Mouse (Mus musculus) layer of hippocampus, adult 18-20 months (tissue): ENCODE data around the gene Tango6. TPM values are rescaled to one million over a fixed set of nuclear protein-coding genes. Genes with fewer than 3 reads are reported as not detected.
A peak's percentile ranks its signal among the peaks of the same experiment; 100 is the strongest.
"Not testable (repeated sequence)": the region's sequence is repeated elsewhere in the genome, so short reads cannot be mapped to it uniquely, and the experiment has no call there.

Experiments
- DNase-seq, 2 experiments: peaks; one replicate each; pipeline ENCODE4 v3.0.0; 2022; ENCODE audit warnings: low spot score in 2 of 2
- total RNA-seq, 2 experiments: library from RNA; stranded (reverse); gene quantifications; 2 replicates each; pipeline ENCODE4 v1.2.3; 2021

Tango6 gene
- total RNA-seq, 2 experiments from 2014 or later = 6.6 to 6.7 TPM

GRCm38 (mm10) chr8:106871328-106871926 lies 188.6 kb downstream of the Tango6 start:
- DNase-seq = no peak

GRCm38 (mm10) chr8:106871931-106872371 lies 189.1 kb downstream of the Tango6 start:
- peak in 1 of 2 experiments; percentile 27 for DNase-seq

GRCm38 (mm10) chr8:106872454-106873034 lies 189.7 kb downstream of the Tango6 start:
- DNase-seq = no peak

GRCm38 (mm10) chr8:106880121-106880707 lies 197.3 kb downstream of the Tango6 start:
- no peak for DNase-seq

DNA sequence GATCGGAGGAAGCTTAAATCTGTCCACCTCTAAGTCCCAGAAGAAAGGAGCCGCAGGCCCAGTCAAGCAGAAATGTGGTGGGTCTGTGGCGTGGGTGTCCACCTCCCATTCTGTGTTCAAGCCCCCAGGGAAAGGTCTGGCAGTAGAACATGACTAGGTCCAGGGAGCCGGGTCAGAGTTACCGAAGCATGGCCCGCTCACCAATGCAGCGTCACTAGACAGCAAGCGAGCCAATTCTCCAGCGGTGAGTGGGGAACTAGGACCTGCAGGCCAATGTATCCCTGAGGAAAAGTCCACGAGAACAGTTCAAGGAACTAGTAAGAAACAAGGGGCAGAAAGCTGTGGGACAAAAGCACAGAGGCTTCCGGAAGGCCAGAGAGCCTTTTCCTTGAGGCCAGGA lies 201.2 kb downstream of the Tango6 start:
- DNase-seq = not testable (repeated sequence)

GRCm38 (mm10) chr8:106884826-106885400 lies 202.0 kb downstream of the Tango6 start:
- DNase-seq = not testable (repeated sequence)

GRCm38 (mm10) chr8:106887336-106888189 lies 204.7 kb downstream of the Tango6 start:
- peak; percentile 54 to 87 for DNase-seq

DNA sequence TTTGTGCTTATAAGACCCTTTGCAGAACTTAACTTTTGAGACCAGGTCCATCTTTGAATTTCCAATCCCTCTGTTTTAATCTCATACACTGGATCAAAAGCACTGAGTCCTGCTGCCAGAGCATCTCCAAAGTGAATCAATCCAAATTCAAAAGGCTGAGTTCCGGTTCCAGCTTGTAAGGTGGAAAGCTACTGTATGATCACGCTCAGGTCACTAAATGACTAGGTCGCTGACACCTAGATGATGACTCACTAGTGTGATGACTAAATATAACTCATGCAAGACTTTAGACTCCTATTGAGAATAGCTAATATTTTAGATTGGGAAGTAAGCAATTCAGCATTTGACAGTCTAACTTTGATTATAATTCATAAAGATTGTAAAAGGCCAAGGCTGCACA lies 205.9 kb downstream of the Tango6 start:
- no peak for DNase-seq

- DNase-seq = no peak
These were observed 209.4 kb downstream of the Tango6 start for GRCm38 (mm10) chr8:106892210-106892805.

- DNase-seq = no peak
These were observed 210.1 kb downstream of the Tango6 start for GRCm38 (mm10) chr8:106892806-106893451.

DNA sequence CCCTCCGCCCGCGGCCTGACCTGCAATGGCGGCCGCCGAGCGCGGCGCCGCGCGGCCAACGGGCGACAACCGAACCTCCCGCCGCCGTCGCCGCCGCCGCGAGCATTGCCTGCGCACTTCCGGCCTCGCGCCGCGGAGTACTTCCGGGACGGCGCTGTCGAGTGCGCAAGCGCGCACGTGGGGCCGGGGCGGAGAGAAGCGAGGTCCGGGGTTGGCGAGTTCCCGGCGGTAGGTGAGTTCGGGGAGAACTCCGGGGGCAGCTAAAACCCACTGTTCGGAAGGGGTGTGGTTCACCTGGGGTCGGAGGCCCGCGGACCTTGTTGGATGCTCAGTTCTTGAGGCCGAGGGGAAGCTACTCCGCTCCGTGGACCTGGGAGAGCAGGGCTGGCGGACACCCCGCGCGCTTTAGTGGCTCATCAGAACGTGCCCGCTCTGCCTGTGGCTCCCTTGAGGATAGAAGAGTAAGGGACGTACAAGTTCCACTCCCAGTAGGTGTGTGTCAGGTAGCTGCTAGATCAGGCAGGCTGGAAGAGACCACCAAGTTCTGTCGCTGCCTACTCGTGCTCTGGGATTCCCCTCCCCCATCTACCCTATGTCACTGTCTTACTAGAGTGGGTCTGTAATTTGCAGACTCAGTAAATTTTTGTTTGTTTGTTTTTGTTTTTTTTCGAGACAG lies 210.8 kb downstream of the Tango6 start, which contains the start of gene Utp4:
Utp4 (plus strand) TSS at position 156 of the 676 bp plus-strand sequence.
- DNase-seq = peak; percentile 78 to 85

DNA sequence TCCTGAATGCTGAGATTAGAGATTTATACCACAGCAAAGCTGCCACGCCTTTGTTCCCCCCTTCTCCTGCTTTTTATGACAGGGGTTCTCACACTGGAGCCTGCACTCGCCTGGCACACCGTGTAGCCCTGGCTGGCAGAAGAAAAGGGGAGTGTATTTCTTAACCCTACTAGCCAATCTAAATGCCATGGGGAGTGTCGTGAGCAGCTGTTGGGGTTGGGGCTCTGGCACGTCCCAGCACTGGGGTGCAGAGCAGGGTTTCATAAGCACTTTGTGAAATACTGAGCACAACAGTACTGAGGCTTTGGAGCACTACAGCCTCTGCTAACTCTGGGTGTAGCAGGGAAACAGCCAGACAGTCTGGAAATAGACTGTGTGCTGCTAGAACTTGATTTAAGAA lies 216.6 kb downstream of the Tango6 start:
- DNase-seq = no peak

Other genes starting within 250 kb of the Tango6 start
- not detected for gene 6030452D12Rik, start 182.5 kb upstream of the Tango6 start, total RNA-seq
- under 1 TPM in 1 of 2 experiments, not detected in 1; 0.25 TPM for gene Cdh3, start 172.2 kb upstream of the Tango6 start, total RNA-seq
- gene Gm10073, start 109.6 kb upstream of the Tango6 start, total RNA-seq = 10 to 100 TPM; 87.0 to 90.7 TPM
- gene Cdh1, start 79.7 kb upstream of the Tango6 start, total RNA-seq = under 1 TPM; 0.27 to 0.76 TPM
- gene Has3, start 187.2 kb downstream of the Tango6 start, total RNA-seq = 1 to 10 TPM; 1.7 TPM
- 10 to 100 TPM; 43.3 to 45.1 TPM for gene Utp4, start 210.6 kb downstream of the Tango6 start, total RNA-seq